Mouse (Mus musculus): ENCODE measurements around the gene Usp39. TPM values are rescaled to one million over a fixed set of nuclear protein-coding genes. Genes with fewer than 3 reads are reported as not detected.

Gene Usp39
- polyA plus RNA-seq, 1 experiment from 2014 or later, result 42.6 TPM

- Histone ChIP-seq H3K4me2 (replicated peaks) (no peak overlapping the region), H3K9me3 (no peaks in the 10 kb centered on the region), H3K36me3 (no peaks in the 10 kb centered on the region; the same call in 1 of the 2 replicates), H3K27me3 (replicated peaks) (no peaks in the 10 kb centered on the region), H3K27ac (no peak overlapping the region), H3K4me1 (replicated peaks) (peaks cover 47% of the 10 kb centered on the region), H3K4me3 (replicated peaks) (no peak overlapping the region), H3K9ac (no peak overlapping the region)
- ATAC-seq, result no peak
- 78% methylated on average over 10 of the region's 10 CpGs for WGBS
Measured at GRCm38 (mm10) chr6:72358086-72358764, 13.2 kb upstream of the Usp39 start.

- Histone ChIP-seq H3K36me3 (no peaks in the 10 kb centered on the region; the same call in 1 of the 2 replicates), H3K4me3 (replicated peaks) (no peak overlapping the region), H3K27ac (0 out of 2 replicates have a peak overlapping the region, but pooled peaks have one; percentile 18), H3K4me2 (replicated peaks) (0 out of 2 replicates have a peak overlapping the region, but pooled peaks have one; percentile 5), H3K27me3 (replicated peaks) (no peaks in the 10 kb centered on the region), H3K9ac (no peak overlapping the region), H3K4me1 (replicated peaks) (peaks cover 44% of the 10 kb centered on the region), H3K9me3 (no peaks in the 10 kb centered on the region)
- 66% methylated on average over 5 of the region's 5 CpGs for WGBS
- no peak for ATAC-seq
Measured at GRCm38 (mm10) chr6:72357164-72358079, 12.4 kb upstream of the Usp39 start.

GRCm38 (mm10) chr6:72356001-72356532 lies 11.1 kb upstream of the Usp39 start:
- Histone ChIP-seq H3K9ac (peak overlapping the region; percentile 60), H3K36me3 (no peaks in the 10 kb centered on the region; the same call in 1 of the 2 replicates), H3K4me2 (replicated peaks) (peak overlapping the region; percentile 87), H3K4me1 (replicated peaks) (peaks cover 36% of the 10 kb centered on the region), H3K9me3 (no peaks in the 10 kb centered on the region), H3K4me3 (replicated peaks) (peak overlapping the region; percentile 55), H3K27me3 (replicated peaks) (no peaks in the 10 kb centered on the region), H3K27ac (no peak overlapping the region)
- WGBS, result 36% methylated on average over 8 of the region's 8 CpGs
- ATAC-seq, result 0 out of 2 replicates have a peak, but pooled peaks have one; percentile 1

GRCm38 (mm10) chr6:72355066-72355911 lies 10.3 kb upstream of the Usp39 start, which contains the start of gene Tmem150a:
Gene Tmem150a (plus strand): TSS chr6:72355447.
- Histone ChIP-seq H3K36me3 (no peaks in the 10 kb centered on the region; the same call in 1 of the 2 replicates), H3K9me3 (no peaks in the 10 kb centered on the region), H3K27me3 (replicated peaks) (no peaks in the 10 kb centered on the region), H3K4me3 (replicated peaks) (peak within 1 kb of the TSS; percentile 55), H3K4me2 (replicated peaks) (peak within 1 kb of the TSS; percentile 87), H3K9ac (peak within 1 kb of the TSS; percentile 60), H3K27ac (no peak within 1 kb of the TSS), H3K4me1 (replicated peaks) (peaks cover 28% of the 10 kb centered on the region)
- WGBS, result under 1% methylated on average over 71 of the region's 71 CpGs
- ATAC-seq, result peak; percentile 92

GRCm38 (mm10) chr6:72354025-72354424 lies 9.0 kb upstream of the Usp39 start:
- no peak for ATAC-seq
- 76% methylated on average over 1 of the region's 1 CpGs for WGBS
- Histone ChIP-seq H3K4me2 (replicated peaks) (no peak overlapping the region), H3K9me3 (no peaks in the 10 kb centered on the region), H3K36me3 (no peaks in the 10 kb centered on the region; the same call in 1 of the 2 replicates), H3K27ac (no peak overlapping the region), H3K4me1 (replicated peaks) (peaks cover 24% of the 10 kb centered on the region), H3K9ac (no peak overlapping the region), H3K4me3 (replicated peaks) (no peak overlapping the region), H3K27me3 (replicated peaks) (no peaks in the 10 kb centered on the region)

GRCm38 (mm10) chr6:72352636-72353405 lies 7.8 kb upstream of the Usp39 start:
- no peak overlapping the region for H3K4me2 ChIP-seq (replicated peaks)
- WGBS, result 69% methylated on average over 5 of the region's 5 CpGs
- H3K27me3 ChIP-seq (replicated peaks), result no peaks in the 10 kb centered on the region
- no peaks in the 10 kb centered on the region for H3K9me3 ChIP-seq
- H3K27ac ChIP-seq, result no peak overlapping the region
- no peak overlapping the region for H3K4me3 ChIP-seq (replicated peaks)
- no peak overlapping the region for H3K9ac ChIP-seq
- ATAC-seq, result no peak
- H3K36me3 ChIP-seq, result peaks cover 7% of the 10 kb centered on the region; the same call in 1 of the 2 replicates
- H3K4me1 ChIP-seq (replicated peaks), result peaks cover 31% of the 10 kb centered on the region

GRCm38 (mm10) chr6:72350214-72350613 lies 5.2 kb upstream of the Usp39 start:
- no peak overlapping the region for H3K4me3 ChIP-seq (replicated peaks)
- 90% methylated on average over 2 of the region's 2 CpGs for WGBS
- H3K27me3 ChIP-seq (replicated peaks), result no peaks in the 10 kb centered on the region
- H3K4me1 ChIP-seq (replicated peaks), result peaks cover 15% of the 10 kb centered on the region; the same call in 1 of the 2 replicates
- no peak overlapping the region for H3K27ac ChIP-seq
- ATAC-seq, result no peak
- H3K9ac ChIP-seq, result no peak overlapping the region
- H3K36me3 ChIP-seq, result peaks cover 7% of the 10 kb centered on the region; the same call in 1 of the 2 replicates
- H3K4me2 ChIP-seq (replicated peaks), result no peak overlapping the region
- H3K9me3 ChIP-seq, result no peaks in the 10 kb centered on the region

- Histone ChIP-seq H3K27ac (no peak overlapping the region), H3K36me3 (peaks cover 7% of the 10 kb centered on the region; the same call in 1 of the 2 replicates), H3K9ac (0 out of 2 replicates have a peak overlapping the region, but pooled peaks have one; percentile 6), H3K9me3 (no peaks in the 10 kb centered on the region), H3K27me3 (replicated peaks) (no peaks in the 10 kb centered on the region), H3K4me2 (replicated peaks) (peak overlapping the region; percentile 82), H3K4me1 (replicated peaks) (peaks cover 17% of the 10 kb centered on the region), H3K4me3 (replicated peaks) (peak overlapping the region; percentile 81; the same call in 1 of the 2 replicates)
- no peak for ATAC-seq
- 71% methylated on average over 10 of the region's 10 CpGs for WGBS
Measured at GRCm38 (mm10) chr6:72348411-72348810, 3.4 kb upstream of the Usp39 start.

GRCm38 (mm10) chr6:72347166-72347941 lies 2.4 kb upstream of the Usp39 start, which contains the start of gene 0610030E20Rik:
Gene 0610030E20Rik (plus strand): TSS chr6:72347317.
- Histone ChIP-seq H3K4me3 (replicated peaks) (peak within 1 kb of the TSS; percentile 81), H3K36me3 (peaks cover 7% of the 10 kb centered on the region; the same call in 1 of the 2 replicates), H3K4me2 (replicated peaks) (peak within 1 kb of the TSS; percentile 82), H3K27ac (peak within 1 kb of the TSS; percentile 90), H3K9me3 (no peaks in the 10 kb centered on the region), H3K27me3 (replicated peaks) (no peaks in the 10 kb centered on the region), H3K9ac (peak within 1 kb of the TSS; percentile 86), H3K4me1 (replicated peaks) (peaks cover 17% of the 10 kb centered on the region)
- under 1% methylated on average over 72 of the region's 72 CpGs for WGBS
- ATAC-seq, result peak; percentile 80

- Histone ChIP-seq H3K36me3 (peaks cover 7% of the 10 kb centered on the region; the same call in 1 of the 2 replicates), H3K9ac (no peak overlapping the region), H3K4me1 (replicated peaks) (peaks cover 17% of the 10 kb centered on the region), H3K4me3 (replicated peaks) (no peak overlapping the region), H3K27ac (no peak overlapping the region), H3K27me3 (replicated peaks) (no peaks in the 10 kb centered on the region), H3K9me3 (no peaks in the 10 kb centered on the region), H3K4me2 (replicated peaks) (no peak overlapping the region; the same call in 1 of the 2 replicates)
- no peak for ATAC-seq
- 83% methylated on average over 4 of the region's 4 CpGs for WGBS
Measured at GRCm38 (mm10) chr6:72346261-72346660, 1.3 kb upstream of the Usp39 start.

Data from intestine, embryonic 15.5 days (tissue).